Mouse (Mus musculus): ENCODE measurements around the gene Cdkal1.

- TF ChIP-seq CTCF (IDR thresholded peaks at IDR 0.05; ENCODE audit: extremely low read depth, insufficient read depth, insufficient read length, insufficient replicate concordance) (no peak), POLR2A (IDR thresholded peaks at IDR 0.05; ENCODE audit: low read depth, low read length) (no peak)
Measured at GRCm38 (mm10) chr13:29192697-29193096, 662.8 kb downstream of the Cdkal1 start.
